Mouse (Mus musculus): ENCODE results near the gene H1fx.

The H1fx gene

DNA sequence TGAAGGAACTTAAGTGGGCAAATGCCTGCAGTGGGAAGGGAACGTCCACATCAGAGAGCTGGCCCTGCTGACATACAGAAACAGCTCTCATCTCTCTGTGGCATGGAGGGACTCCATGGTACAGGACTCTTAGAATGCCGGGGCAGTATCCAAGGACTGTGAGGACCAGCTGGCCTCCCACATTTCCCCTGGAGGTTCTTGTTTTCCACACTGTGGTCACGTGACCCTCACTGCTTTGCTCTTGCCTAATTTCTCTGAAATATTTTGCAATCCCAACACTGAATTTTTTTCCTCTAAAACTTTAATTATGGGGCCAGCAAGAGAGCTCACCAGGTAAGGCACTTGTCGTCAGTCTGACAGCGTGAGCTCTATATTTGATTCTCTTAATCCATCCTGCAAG lies 46.4 kb downstream of the H1fx start:
- no peak for DNase-seq (ENCODE audit: low read depth, low spot score)
- Histone ChIP-seq H3K36me3 (ENCODE audit: control insufficient read depth, insufficient read depth, low read length, poor library complexity, severe bottlenecking) (peaks cover 17% of the 10 kb centered on the region), H3K27me3 (ENCODE audit: control insufficient read depth, insufficient read depth, low read length, poor library complexity, severe bottlenecking) (no peaks in the 10 kb centered on the region)

Measured in splenic B cell, adult 2 months (primary cell).